Mouse (Mus musculus): Measurements from ENCODE around the gene F2r. TPM values are rescaled to one million over a fixed set of nuclear protein-coding genes. Genes with fewer than 3 reads are reported as not detected.
A peak's percentile ranks its signal among the peaks of the same experiment; 100 is the strongest.

The F2r gene
- polyA plus RNA-seq, 1 experiment: 97.4 TPM

GRCm38 (mm10) chr13:95646687-95647111 is 28.4 kb upstream of the F2r start:
- Histone ChIP-seq H3K79me2 (ENCODE audit: control insufficient read depth, insufficient read depth) (no peaks in the 10 kb centered on the region), H3K79me3 (ENCODE audit: low read depth) (no peaks in the 10 kb centered on the region), H3K27me3 (ENCODE audit: control insufficient read depth, insufficient read depth, insufficient read length) (no peaks in the 10 kb centered on the region), H3K4me3 (ENCODE audit: insufficient read depth, poor library complexity, severe bottlenecking) (no peak overlapping the region), H3ac (ENCODE audit: control insufficient read depth, insufficient read length, low read depth) (no peak overlapping the region), H3K36me3 (ENCODE audit: control insufficient read depth, insufficient read depth) (no peaks in the 10 kb centered on the region)
- TF ChIP-seq MAX (IDR thresholded peaks at IDR 0.05): no peak
- TF ChIP-seq MYOD1 (IDR thresholded peaks at IDR 0.05; ENCODE audit: control insufficient read depth, insufficient read length, low read depth): no peak
- TF ChIP-seq USF1 (IDR thresholded peaks at IDR 0.05; ENCODE audit: low read depth): no peak
- no peak for TF ChIP-seq MYOG (IDR thresholded peaks at IDR 0.05; ENCODE audit: control insufficient read depth, extremely low read depth, insufficient read length)
- TF ChIP-seq CEBPB (IDR thresholded peaks at IDR 0.05; ENCODE audit: low read depth): no peak
- TF ChIP-seq CTCF (IDR thresholded peaks at IDR 0.05; ENCODE audit: control insufficient read depth, insufficient read depth, insufficient read length): no peak
- TF ChIP-seq FOSL1 (IDR thresholded peaks at IDR 0.05; ENCODE audit: insufficient read depth, low read length, poor library complexity, severe bottlenecking): no peak

DNA sequence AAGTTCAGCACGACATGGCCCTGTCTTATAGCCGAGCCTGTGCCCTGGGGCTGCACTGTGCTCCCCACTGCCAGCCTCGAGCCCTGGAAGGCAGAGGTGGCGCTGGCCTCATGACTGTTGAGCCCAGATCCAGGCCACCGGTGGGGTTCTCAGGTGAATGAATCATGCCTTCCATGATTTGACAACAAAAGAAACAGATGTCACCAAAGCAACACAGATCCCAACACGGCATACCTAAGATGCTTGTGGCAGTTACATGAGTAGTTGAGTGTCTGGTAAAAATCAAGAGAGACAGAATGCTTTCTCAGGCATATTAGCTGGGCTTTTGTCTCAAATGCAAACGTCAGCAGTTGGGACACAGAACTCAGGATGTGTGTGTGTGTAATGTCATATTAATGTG is 25.5 kb upstream of the F2r start:
- no peaks in the 10 kb centered on the region for H3K79me2 ChIP-seq (ENCODE audit: control insufficient read depth, insufficient read depth)
- H3K79me3 ChIP-seq (ENCODE audit: low read depth): no peaks in the 10 kb centered on the region
- TF ChIP-seq MYOG (IDR thresholded peaks at IDR 0.05; ENCODE audit: control insufficient read depth, extremely low read depth, insufficient read length) (no peak), USF1 (IDR thresholded peaks at IDR 0.05; ENCODE audit: low read depth) (no peak), FOSL1 (IDR thresholded peaks at IDR 0.05; ENCODE audit: insufficient read depth, low read length, poor library complexity, severe bottlenecking) (no peak), CEBPB (IDR thresholded peaks at IDR 0.05; ENCODE audit: low read depth) (no peak), MAX (IDR thresholded peaks at IDR 0.05) (no peak), MYOD1 (IDR thresholded peaks at IDR 0.05; ENCODE audit: control insufficient read depth, insufficient read length, low read depth) (no peak), CTCF (IDR thresholded peaks at IDR 0.05; ENCODE audit: control insufficient read depth, insufficient read depth, insufficient read length) (no peak)
- no peaks in the 10 kb centered on the region for H3K36me3 ChIP-seq (ENCODE audit: control insufficient read depth, insufficient read depth)
- no peak overlapping the region for H3K4me3 ChIP-seq (ENCODE audit: insufficient read depth, poor library complexity, severe bottlenecking)
- H3K27me3 ChIP-seq (ENCODE audit: control insufficient read depth, insufficient read depth, insufficient read length): no peaks in the 10 kb centered on the region
- no peak overlapping the region for H3ac ChIP-seq (ENCODE audit: control insufficient read depth, insufficient read length, low read depth)

DNA sequence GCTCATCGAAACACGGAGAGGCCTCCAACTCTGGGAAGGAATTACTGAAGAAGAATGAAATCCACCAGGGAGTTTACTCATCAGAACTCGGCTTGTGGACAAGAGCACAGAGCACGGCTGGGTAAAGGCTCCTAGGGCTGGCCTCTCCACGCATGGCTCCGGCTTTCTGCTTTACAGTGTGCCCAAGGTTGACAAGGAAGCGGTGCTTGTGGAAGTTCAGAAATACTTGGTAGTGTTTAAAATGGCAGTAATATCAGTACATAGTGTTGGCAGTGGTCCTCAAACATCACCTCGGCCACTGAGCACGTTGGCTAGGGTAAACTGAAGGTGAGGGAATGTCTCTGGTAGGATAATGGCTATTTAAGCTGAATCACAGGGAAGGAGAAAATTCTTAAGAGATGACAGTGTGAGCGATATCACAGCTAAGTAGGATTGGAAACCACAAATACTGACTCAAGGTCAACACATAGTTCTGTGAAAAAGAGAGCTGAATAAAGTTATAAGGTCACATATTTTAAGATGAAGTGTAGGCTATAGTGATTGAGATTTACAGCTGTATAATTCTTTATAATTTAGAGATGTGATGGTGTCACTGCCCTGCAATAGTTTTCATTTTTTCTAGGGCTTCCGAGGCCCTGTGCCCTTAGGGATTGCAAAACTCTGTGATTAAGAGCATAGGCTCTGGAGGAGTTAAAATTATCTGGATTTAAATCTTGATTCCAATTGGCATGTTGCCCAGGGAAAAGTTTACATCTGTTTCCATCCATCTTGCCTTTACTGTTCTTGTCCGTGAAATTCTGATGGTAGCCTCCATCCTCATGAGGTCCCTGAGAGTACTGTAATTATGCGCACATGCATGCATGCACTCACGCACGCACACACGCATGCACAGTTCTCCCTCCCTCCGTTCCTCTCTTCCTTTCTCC is 23.0 kb upstream of the F2r start:
- no peak for TF ChIP-seq CTCF (IDR thresholded peaks at IDR 0.05; ENCODE audit: control insufficient read depth, insufficient read depth, insufficient read length)
- TF ChIP-seq MAX (IDR thresholded peaks at IDR 0.05): peak; percentile 59
- peak; percentile 76 for TF ChIP-seq FOSL1 (IDR thresholded peaks at IDR 0.05; ENCODE audit: insufficient read depth, low read length, poor library complexity, severe bottlenecking)
- peak; percentile 71 for TF ChIP-seq MYOD1 (IDR thresholded peaks at IDR 0.05; ENCODE audit: control insufficient read depth, insufficient read length, low read depth)
- TF ChIP-seq MYOG (IDR thresholded peaks at IDR 0.05; ENCODE audit: control insufficient read depth, extremely low read depth, insufficient read length): no peak
- TF ChIP-seq CEBPB (IDR thresholded peaks at IDR 0.05; ENCODE audit: low read depth): peak; percentile 92
- Histone ChIP-seq H3K36me3 (ENCODE audit: control insufficient read depth, insufficient read depth) (no peaks in the 10 kb centered on the region), H3K4me3 (ENCODE audit: insufficient read depth, poor library complexity, severe bottlenecking) (no peak overlapping the region), H3K79me3 (ENCODE audit: low read depth) (no peaks in the 10 kb centered on the region), H3ac (ENCODE audit: control insufficient read depth, insufficient read length, low read depth) (peak overlapping the region; percentile 19), H3K27me3 (ENCODE audit: control insufficient read depth, insufficient read depth, insufficient read length) (no peaks in the 10 kb centered on the region), H3K79me2 (ENCODE audit: control insufficient read depth, insufficient read depth) (no peaks in the 10 kb centered on the region)

DNA sequence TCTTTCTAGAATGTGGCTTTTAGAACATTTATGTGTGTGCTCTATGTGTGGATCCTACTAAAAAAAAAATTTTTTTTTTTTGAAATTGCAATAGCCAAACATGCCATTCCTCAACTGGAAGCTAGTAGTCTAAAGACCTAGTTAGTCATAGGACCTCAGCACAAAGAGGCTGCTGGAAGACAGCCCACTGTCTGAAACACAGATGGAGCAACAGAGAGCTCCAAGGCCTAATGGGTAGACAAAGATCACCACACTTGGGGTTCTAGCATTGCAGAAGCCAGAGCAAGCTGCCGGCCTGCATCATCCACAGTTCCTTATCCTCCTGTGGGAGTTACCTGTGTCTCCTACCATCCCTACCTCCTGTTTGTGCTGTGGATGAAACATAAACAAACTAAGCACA is 22.1 kb upstream of the F2r start:
- no peak overlapping the region for H3K4me3 ChIP-seq (ENCODE audit: insufficient read depth, poor library complexity, severe bottlenecking)
- H3ac ChIP-seq (ENCODE audit: control insufficient read depth, insufficient read length, low read depth): no peak overlapping the region
- H3K79me2 ChIP-seq (ENCODE audit: control insufficient read depth, insufficient read depth): no peaks in the 10 kb centered on the region
- no peaks in the 10 kb centered on the region for H3K27me3 ChIP-seq (ENCODE audit: control insufficient read depth, insufficient read depth, insufficient read length)
- no peaks in the 10 kb centered on the region for H3K79me3 ChIP-seq (ENCODE audit: low read depth)
- TF ChIP-seq CTCF (IDR thresholded peaks at IDR 0.05; ENCODE audit: control insufficient read depth, insufficient read depth, insufficient read length) (no peak), CEBPB (IDR thresholded peaks at IDR 0.05; ENCODE audit: low read depth) (peak; percentile 16)
- no peaks in the 10 kb centered on the region for H3K36me3 ChIP-seq (ENCODE audit: control insufficient read depth, insufficient read depth)

GRCm38 (mm10) chr13:95639336-95640116 is 21.2 kb upstream of the F2r start:
- H3K79me2 ChIP-seq (ENCODE audit: control insufficient read depth, insufficient read depth): no peaks in the 10 kb centered on the region
- H3ac ChIP-seq (ENCODE audit: control insufficient read depth, insufficient read length, low read depth): no peak overlapping the region
- H3K4me3 ChIP-seq (ENCODE audit: insufficient read depth, poor library complexity, severe bottlenecking): no peak overlapping the region
- H3K79me3 ChIP-seq (ENCODE audit: low read depth): no peaks in the 10 kb centered on the region
- no peaks in the 10 kb centered on the region for H3K36me3 ChIP-seq (ENCODE audit: control insufficient read depth, insufficient read depth)
- TF ChIP-seq MYOG (IDR thresholded peaks at IDR 0.05; ENCODE audit: control insufficient read depth, extremely low read depth, insufficient read length): no peak
- peak; percentile 40 for TF ChIP-seq MYOD1 (IDR thresholded peaks at IDR 0.05; ENCODE audit: control insufficient read depth, insufficient read length, low read depth)
- no peak for TF ChIP-seq CTCF (IDR thresholded peaks at IDR 0.05; ENCODE audit: control insufficient read depth, insufficient read depth, insufficient read length)
- TF ChIP-seq CEBPB (IDR thresholded peaks at IDR 0.05; ENCODE audit: low read depth): peak; percentile 39
- no peak for TF ChIP-seq FOSL1 (IDR thresholded peaks at IDR 0.05; ENCODE audit: insufficient read depth, low read length, poor library complexity, severe bottlenecking)
- TF ChIP-seq MAX (IDR thresholded peaks at IDR 0.05): no peak
- TF ChIP-seq USF1 (IDR thresholded peaks at IDR 0.05; ENCODE audit: low read depth): no peak
- no peaks in the 10 kb centered on the region for H3K27me3 ChIP-seq (ENCODE audit: control insufficient read depth, insufficient read depth, insufficient read length)
